Mouse (Mus musculus): ENCODE data around the gene Il17rc. TPM values are rescaled to one million over a fixed set of nuclear protein-coding genes. Genes with fewer than 3 reads are reported as not detected.

Gene Il17rc
- polyA plus RNA-seq, 1 experiment from 2014 or later = 15.7 TPM

GRCm38 (mm10) chr6:113478906-113479305 lies 7.7 kb downstream of the Il17rc start:
- Histone ChIP-seq H3K4me3 (ENCODE audit: low read depth, low read length) (no peak overlapping the region), H3K27me3 (replicated peaks; ENCODE audit: control insufficient read depth, insufficient read depth, low read length) (peaks cover 29% of the 10 kb centered on the region), H3K36me3 (ENCODE audit: control insufficient read depth, insufficient read depth, low read length) (no peaks in the 10 kb centered on the region), H3K9me3 (ENCODE audit: control insufficient read depth, low read length) (no peaks in the 10 kb centered on the region), H3K27ac (replicated peaks; ENCODE audit: low read depth, low read length) (no peak overlapping the region), H3K9ac (ENCODE audit: low read depth, low read length) (no peak overlapping the region), H3K4me2 (ENCODE audit: low read depth, low read length) (no peak overlapping the region), H3K4me1 (ENCODE audit: control insufficient read depth, insufficient read depth, low read length) (peaks cover 13% of the 10 kb centered on the region)
- no peak for ATAC-seq (ENCODE audit: low read depth)
- no peak for DNase-seq (ENCODE audit: low spot score)
- 74% methylated on average over 10 of the region's 10 CpGs for WGBS

GRCm38 (mm10) chr6:113480555-113481373 lies 9.5 kb downstream of the Il17rc start:
- Histone ChIP-seq H3K27me3 (replicated peaks; ENCODE audit: control insufficient read depth, insufficient read depth, low read length) (peaks cover 29% of the 10 kb centered on the region), H3K4me1 (ENCODE audit: control insufficient read depth, insufficient read depth, low read length) (peaks cover 16% of the 10 kb centered on the region), H3K9me3 (ENCODE audit: control insufficient read depth, low read length) (no peaks in the 10 kb centered on the region), H3K36me3 (ENCODE audit: control insufficient read depth, insufficient read depth, low read length) (no peaks in the 10 kb centered on the region), H3K9ac (ENCODE audit: low read depth, low read length) (no peak overlapping the region), H3K27ac (replicated peaks; ENCODE audit: low read depth, low read length) (no peak overlapping the region), H3K4me3 (ENCODE audit: low read depth, low read length) (no peak overlapping the region), H3K4me2 (ENCODE audit: low read depth, low read length) (no peak overlapping the region)
- 57% methylated on average over 18 of the region's 18 CpGs for WGBS
- ATAC-seq (ENCODE audit: low read depth) (peak; percentile 8; the same call in 1 of the 2 replicates), DNase-seq (ENCODE audit: low spot score) (peak; percentile 71)

GRCm38 (mm10) chr6:113482477-113483099 lies 11.4 kb downstream of the Il17rc start:
- Histone ChIP-seq H3K9ac (ENCODE audit: low read depth, low read length) (peak overlapping the region; percentile 65), H3K4me2 (ENCODE audit: low read depth, low read length) (peak overlapping the region; percentile 74), H3K4me1 (ENCODE audit: control insufficient read depth, insufficient read depth, low read length) (peaks cover 21% of the 10 kb centered on the region), H3K36me3 (ENCODE audit: control insufficient read depth, insufficient read depth, low read length) (no peaks in the 10 kb centered on the region), H3K9me3 (ENCODE audit: control insufficient read depth, low read length) (no peaks in the 10 kb centered on the region), H3K4me3 (ENCODE audit: low read depth, low read length) (peak overlapping the region; percentile 48), H3K27ac (replicated peaks; ENCODE audit: low read depth, low read length) (peak overlapping the region; percentile 65; the same call in 1 of the 2 replicates), H3K27me3 (replicated peaks; ENCODE audit: control insufficient read depth, insufficient read depth, low read length) (peaks cover 29% of the 10 kb centered on the region)
- ATAC-seq (ENCODE audit: low read depth) = peak; percentile 32; the same call in 1 of the 2 replicates
- 4% methylated on average over 54 of the region's 65 CpGs for WGBS
- DNase-seq (ENCODE audit: low spot score) = peak; percentile 19

- no peaks in the 10 kb centered on the region for H3K36me3 ChIP-seq (ENCODE audit: control insufficient read depth, insufficient read depth, low read length)
- peak within 1 kb of the TSS; percentile 48 for H3K4me3 ChIP-seq (ENCODE audit: low read depth, low read length)
- H3K4me1 ChIP-seq (ENCODE audit: control insufficient read depth, insufficient read depth, low read length) = peaks cover 21% of the 10 kb centered on the region
- peak within 1 kb of the TSS; percentile 65 for H3K9ac ChIP-seq (ENCODE audit: low read depth, low read length)
- no peaks in the 10 kb centered on the region for H3K9me3 ChIP-seq (ENCODE audit: control insufficient read depth, low read length)
- peak within 1 kb of the TSS; percentile 69; the same call in 1 of the 2 replicates for H3K27ac ChIP-seq (replicated peaks; ENCODE audit: low read depth, low read length)
- peak within 1 kb of the TSS; percentile 74 for H3K4me2 ChIP-seq (ENCODE audit: low read depth, low read length)
- under 1% methylated on average over 24 of the region's 26 CpGs for WGBS
- peaks cover 29% of the 10 kb centered on the region for H3K27me3 ChIP-seq (replicated peaks; ENCODE audit: control insufficient read depth, insufficient read depth, low read length)
- DNase-seq (ENCODE audit: low spot score) = peak; percentile 97
- peak; percentile 94 for ATAC-seq (ENCODE audit: low read depth)
Observed at GRCm38 (mm10) chr6:113483100-113483615, 11.9 kb downstream of the Il17rc start, which contains the start of gene Creld1. Gene Creld1, plus strand, starts transcription at chr6:113483297.

- ATAC-seq (ENCODE audit: low read depth) = peak; percentile 60
- Histone ChIP-seq H3K27me3 (replicated peaks; ENCODE audit: control insufficient read depth, insufficient read depth, low read length) (peaks cover 29% of the 10 kb centered on the region), H3K4me3 (ENCODE audit: low read depth, low read length) (peak overlapping the region; percentile 48), H3K9me3 (ENCODE audit: control insufficient read depth, low read length) (no peaks in the 10 kb centered on the region), H3K36me3 (ENCODE audit: control insufficient read depth, insufficient read depth, low read length) (no peaks in the 10 kb centered on the region), H3K4me2 (ENCODE audit: low read depth, low read length) (peak overlapping the region; percentile 74), H3K27ac (replicated peaks; ENCODE audit: low read depth, low read length) (peak overlapping the region; percentile 69; the same call in 1 of the 2 replicates), H3K4me1 (ENCODE audit: control insufficient read depth, insufficient read depth, low read length) (peaks cover 21% of the 10 kb centered on the region), H3K9ac (ENCODE audit: low read depth, low read length) (peak overlapping the region; percentile 65)
- WGBS = 13% methylated on average over 10 of the region's 10 CpGs
- DNase-seq (ENCODE audit: low spot score) = peak; percentile 45
Observed at GRCm38 (mm10) chr6:113483729-113484128, 12.5 kb downstream of the Il17rc start.

GRCm38 (mm10) chr6:113487125-113487576 lies 15.9 kb downstream of the Il17rc start:
- 0 out of 2 replicates have a peak overlapping the region, but pooled peaks have one; percentile 6 for H3K27ac ChIP-seq (replicated peaks; ENCODE audit: low read depth, low read length)
- no peak overlapping the region for H3K4me2 ChIP-seq (ENCODE audit: low read depth, low read length)
- 0 out of 2 replicates have a peak, but pooled peaks cover 5% of the 10 kb centered on the region for H3K36me3 ChIP-seq (ENCODE audit: control insufficient read depth, insufficient read depth, low read length)
- no peak overlapping the region for H3K4me3 ChIP-seq (ENCODE audit: low read depth, low read length)
- no peaks in the 10 kb centered on the region for H3K9me3 ChIP-seq (ENCODE audit: control insufficient read depth, low read length)
- peaks cover 21% of the 10 kb centered on the region for H3K4me1 ChIP-seq (ENCODE audit: control insufficient read depth, insufficient read depth, low read length)
- WGBS = 22% methylated on average over 7 of the region's 7 CpGs
- H3K9ac ChIP-seq (ENCODE audit: low read depth, low read length) = no peak overlapping the region
- peak; percentile 84 for DNase-seq (ENCODE audit: low spot score)
- ATAC-seq (ENCODE audit: low read depth) = no peak
- H3K27me3 ChIP-seq (replicated peaks; ENCODE audit: control insufficient read depth, insufficient read depth, low read length) = peaks cover 9% of the 10 kb centered on the region

- no peak overlapping the region for H3K4me2 ChIP-seq (ENCODE audit: low read depth, low read length)
- H3K4me3 ChIP-seq (ENCODE audit: low read depth, low read length) = no peak overlapping the region
- no peak overlapping the region for H3K9ac ChIP-seq (ENCODE audit: low read depth, low read length)
- no peaks in the 10 kb centered on the region for H3K9me3 ChIP-seq (ENCODE audit: control insufficient read depth, low read length)
- DNase-seq (ENCODE audit: low spot score) (no peak), ATAC-seq (ENCODE audit: low read depth) (no peak)
- H3K36me3 ChIP-seq (ENCODE audit: control insufficient read depth, insufficient read depth, low read length) = 0 out of 2 replicates have a peak, but pooled peaks cover 5% of the 10 kb centered on the region
- no peak overlapping the region for H3K27ac ChIP-seq (replicated peaks; ENCODE audit: low read depth, low read length)
- WGBS = 89% methylated on average over 14 of the region's 14 CpGs
- H3K27me3 ChIP-seq (replicated peaks; ENCODE audit: control insufficient read depth, insufficient read depth, low read length) = no peaks in the 10 kb centered on the region
- peaks cover 6% of the 10 kb centered on the region; the same call in 1 of the 2 replicates for H3K4me1 ChIP-seq (ENCODE audit: control insufficient read depth, insufficient read depth, low read length)
Observed at GRCm38 (mm10) chr6:113489410-113489809, 18.2 kb downstream of the Il17rc start.

GRCm38 (mm10) chr6:113492101-113492864 lies 21.1 kb downstream of the Il17rc start:
- 78% methylated on average over 23 of the region's 24 CpGs for WGBS
- H3K9ac ChIP-seq (ENCODE audit: low read depth, low read length) = no peak overlapping the region
- H3K4me2 ChIP-seq (ENCODE audit: low read depth, low read length) = no peak overlapping the region
- no peak overlapping the region for H3K4me3 ChIP-seq (ENCODE audit: low read depth, low read length)
- H3K9me3 ChIP-seq (ENCODE audit: control insufficient read depth, low read length) = no peaks in the 10 kb centered on the region
- no peak for ATAC-seq (ENCODE audit: low read depth)
- H3K4me1 ChIP-seq (ENCODE audit: control insufficient read depth, insufficient read depth, low read length) = peaks cover 5% of the 10 kb centered on the region
- H3K27ac ChIP-seq (replicated peaks; ENCODE audit: low read depth, low read length) = no peak overlapping the region
- peaks cover 12% of the 10 kb centered on the region for H3K27me3 ChIP-seq (replicated peaks; ENCODE audit: control insufficient read depth, insufficient read depth, low read length)
- 0 out of 2 replicates have a peak, but pooled peaks cover 5% of the 10 kb centered on the region for H3K36me3 ChIP-seq (ENCODE audit: control insufficient read depth, insufficient read depth, low read length)
- DNase-seq (ENCODE audit: low spot score) = no peak

All from embryonic facial prominence, embryonic 14.5 days (tissue).